ENCODE assay signal across 13 mouse cellular contexts in genomic region chr17:12261887-12262286, GRCm38 (mm10). TPM values are rescaled to one million over a fixed set of nuclear protein-coding genes. Genes with fewer than 3 reads are reported as not detected.
A peak's percentile ranks its signal among the peaks of the same experiment; 100 is the strongest.
DNase-seq lines count a peak whose midpoint lies in the region; ATAC-seq and TF ChIP-seq lines count a peak whose summit lies in the region.
"Had no signal": no experiment of that assay in that cellular context is flagged by ENCODE, and none has a peak within 500 bp of the region (broad histone marks: within the 10 kb centered on the region; RNA-seq: fewer than 3 reads in every experiment).

No protein-coding gene starts in this region.

- H3K4me3 ChIP-seq in heart, postnatal 0 days (ENCODE audit: low read depth, low read length) = no peak overlapping the region
- no peak overlapping the region for H3K4me3 ChIP-seq in midbrain, embryonic 15.5 days
- no peak overlapping the region for H3K4me3 ChIP-seq in midbrain, embryonic 13.5 days (replicated peaks)
- no peak overlapping the region for H3K4me3 ChIP-seq in intestine, postnatal 0 days (ENCODE audit: low read depth, low read length)
- H3K4me3 ChIP-seq in stomach, embryonic 15.5 days (replicated peaks) = no peak overlapping the region
- H3K4me3 ChIP-seq: myocyte had no signal

- H3K27ac ChIP-seq in heart, postnatal 0 days (ENCODE audit: low read depth) = no peak overlapping the region
- H3K27ac ChIP-seq in midbrain, embryonic 15.5 days = no peak overlapping the region
- no peak overlapping the region for H3K27ac ChIP-seq in midbrain, embryonic 13.5 days
- H3K27ac ChIP-seq in intestine, postnatal 0 days (ENCODE audit: low read depth, low read length) = no peak overlapping the region
- H3K27ac ChIP-seq in stomach, embryonic 15.5 days = no peak overlapping the region

- ATAC-seq in heart, postnatal 0 days (ENCODE audit: insufficient read depth, low read depth) = peak; percentile 45; the same call in 1 of the 2 replicates
- 0 out of 2 replicates have a peak, but pooled peaks have one; percentile 31 for ATAC-seq in midbrain, embryonic 15.5 days (replicated peaks)
- ATAC-seq in midbrain, embryonic 13.5 days = no peak
- ATAC-seq in intestine, postnatal 0 days = no peak
- 0 out of 2 replicates have a peak, but pooled peaks have one; percentile 49 for ATAC-seq in stomach, embryonic 15.5 days (ENCODE audit: insufficient read depth, low FRiP score, low read depth)

- H3K4me2 ChIP-seq in heart, postnatal 0 days (ENCODE audit: low read depth, low read length) = no peak overlapping the region
- H3K4me2 ChIP-seq in midbrain, embryonic 15.5 days = no peak overlapping the region
- H3K4me2 ChIP-seq in midbrain, embryonic 13.5 days (replicated peaks) = no peak overlapping the region
- no peak overlapping the region for H3K4me2 ChIP-seq in intestine, postnatal 0 days (replicated peaks; ENCODE audit: low read depth)
- H3K4me2 ChIP-seq in stomach, embryonic 15.5 days = no peak overlapping the region

- no peak for TF ChIP-seq EP300 in heart, postnatal 0 days (IDR thresholded peaks at IDR 0.05; ENCODE audit: low read depth)

- no peak for DNase-seq in heart, postnatal 0 days (ENCODE audit: low spot score)
- no peak for DNase-seq in heart, adult 11 months
- no peak for DNase-seq in gastrocnemius, adult 8-10 months (ENCODE audit: low spot score in 2 of 2)
- DNase-seq in cerebellum, adult 9-11 months = no peak
- DNase-seq: gastrocnemius, postnatal 25 days; kidney, adult 18-20 months; right cerebral cortex, postnatal 25 days; thymus, postnatal 4 days had no signal

- H3K4me1 ChIP-seq in heart, postnatal 0 days (ENCODE audit: control insufficient read depth, insufficient read depth) = peaks cover 7% of the 10 kb centered on the region
- peaks cover 14% of the 10 kb centered on the region for H3K4me1 ChIP-seq in midbrain, embryonic 15.5 days
- peaks cover 12% of the 10 kb centered on the region for H3K4me1 ChIP-seq in midbrain, embryonic 13.5 days (replicated peaks)
- H3K4me1 ChIP-seq in intestine, postnatal 0 days (replicated peaks; ENCODE audit: control insufficient read depth, insufficient read depth, low read length) = no peaks in the 10 kb centered on the region
- H3K4me1 ChIP-seq in stomach, embryonic 15.5 days = 0 out of 2 replicates have a peak, but pooled peaks cover 4% of the 10 kb centered on the region

- no peaks in the 10 kb centered on the region for H3K9me3 ChIP-seq in heart, postnatal 0 days (replicated peaks; ENCODE audit: control insufficient read depth, low read length)
- no peaks in the 10 kb centered on the region for H3K9me3 ChIP-seq in midbrain, embryonic 15.5 days
- H3K9me3 ChIP-seq in midbrain, embryonic 13.5 days = no peaks in the 10 kb centered on the region
- no peaks in the 10 kb centered on the region for H3K9me3 ChIP-seq in intestine, postnatal 0 days (ENCODE audit: control insufficient read depth)
- H3K9me3 ChIP-seq in stomach, embryonic 15.5 days = no peaks in the 10 kb centered on the region

- H3K36me3 ChIP-seq in heart, postnatal 0 days (replicated peaks; ENCODE audit: control insufficient read depth, insufficient read depth, low read length) = peaks cover 51% of the 10 kb centered on the region
- H3K36me3 ChIP-seq in midbrain, embryonic 15.5 days (replicated peaks) = peaks cover 21% of the 10 kb centered on the region; the same call in 1 of the 2 replicates
- H3K36me3 ChIP-seq in midbrain, embryonic 13.5 days = peaks cover 50% of the 10 kb centered on the region
- H3K36me3 ChIP-seq in intestine, postnatal 0 days (ENCODE audit: control insufficient read depth, insufficient read depth) = peaks cover 53% of the 10 kb centered on the region
- peaks cover 23% of the 10 kb centered on the region for H3K36me3 ChIP-seq in stomach, embryonic 15.5 days

- no peaks in the 10 kb centered on the region for H3K27me3 ChIP-seq in heart, postnatal 0 days (ENCODE audit: control insufficient read depth, insufficient read depth, low read length)
- H3K27me3 ChIP-seq in midbrain, embryonic 15.5 days (replicated peaks) = no peaks in the 10 kb centered on the region
- H3K27me3 ChIP-seq in midbrain, embryonic 13.5 days = no peaks in the 10 kb centered on the region
- no peaks in the 10 kb centered on the region for H3K27me3 ChIP-seq in intestine, postnatal 0 days (replicated peaks; ENCODE audit: control insufficient read depth, insufficient read depth, low read length)
- no peaks in the 10 kb centered on the region for H3K27me3 ChIP-seq in stomach, embryonic 15.5 days (replicated peaks)

- peak; percentile 51 for TF ChIP-seq CTCF in heart, postnatal 0 days (IDR thresholded peaks at IDR 0.05; ENCODE audit: low read depth)
- peak; percentile 61 for TF ChIP-seq CTCF in intestine, postnatal 0 days (IDR thresholded peaks at IDR 0.05; ENCODE audit: low read depth)

- H3K9ac ChIP-seq in heart, postnatal 0 days (replicated peaks; ENCODE audit: low read depth, low read length) = no peak overlapping the region
- no peak overlapping the region for H3K9ac ChIP-seq in midbrain, embryonic 15.5 days
- no peak overlapping the region for H3K9ac ChIP-seq in midbrain, embryonic 13.5 days (replicated peaks)
- H3K9ac ChIP-seq in intestine, postnatal 0 days (ENCODE audit: low read depth, low read length) = no peak overlapping the region
- H3K9ac ChIP-seq in stomach, embryonic 15.5 days = no peak overlapping the region

- WGBS in heart, postnatal 0 days = 51% methylated on average over 2 of the region's 2 CpGs
- WGBS in midbrain, embryonic 15.5 days = 74% methylated on average over 2 of the region's 2 CpGs
- 93% methylated on average over 2 of the region's 2 CpGs for WGBS in midbrain, embryonic 13.5 days
- WGBS in intestine, postnatal 0 days = 67% methylated on average over 2 of the region's 2 CpGs
- 69% methylated on average over 2 of the region's 2 CpGs for WGBS in stomach, embryonic 15.5 days

RNA-seq across cellular contexts. Expression of gene Map3k4, which starts 56.7 kb away (rescaled TPM):
- total RNA-seq in heart, postnatal 0 days (2014; rRNA removed; ENCODE audit: low replicate concordance) = 19.6 and 25.0 TPM in 2 replicates
- polyA plus RNA-seq in heart, postnatal 0 days (2015; fragmentation: Nextera tagmentation; extraction: Ambion mirVana) = 31.6 and 36.0 TPM in 2 replicates
- polyA plus RNA-seq in midbrain, embryonic 15.5 days (2015; fragmentation: Nextera tagmentation; extraction: Ambion mirVana) = 38.8 and 50.8 TPM in 2 replicates
- polyA plus RNA-seq in midbrain, embryonic 13.5 days (2015; fragmentation: Nextera tagmentation; extraction: Ambion mirVana) = 43.8 and 48.5 TPM in 2 replicates
- polyA plus RNA-seq in intestine, postnatal 0 days (2015; fragmentation: Nextera tagmentation; extraction: Ambion mirVana) = 29.3 and 34.7 TPM in 2 replicates
- 55.9 and 56.3 TPM in 2 replicates for polyA plus RNA-seq in stomach, embryonic 15.5 days (2015; fragmentation: Nextera tagmentation; extraction: Ambion mirVana)
- total RNA-seq in gastrocnemius, adult 8-10 months (2022) = 10 to 100 TPM; 32.4 to 41.9 (median 36.2) TPM

Comparison
In these comparisons a context has a peak if more than half of its experiments do, and no peak if none do; other contexts are left out.
1. ATAC-seq: peak in heart, postnatal 0 days (single experiment), midbrain, embryonic 15.5 days (single experiment) and stomach, embryonic 15.5 days (single experiment); none in midbrain, embryonic 13.5 days (single experiment) and intestine, postnatal 0 days (single experiment).